Comparison of ENCODE assay signal across 10 mouse cellular contexts in genomic region chr3:131139345-131140090, GRCm38 (mm10). TPM values are rescaled to one million over a fixed set of nuclear protein-coding genes. Genes with fewer than 3 reads are reported as not detected.
DNase-seq lines count a peak whose midpoint lies in the region; ATAC-seq and TF ChIP-seq lines count a peak whose summit lies in the region.
"Had no signal": no experiment of that assay in that cellular context is flagged by ENCODE, and none has a peak within 500 bp of the region (broad histone marks: within the 10 kb centered on the region; RNA-seq: fewer than 3 reads in every experiment).

No protein-coding gene starts in this region.

- ATAC-seq in lung, embryonic 15.5 days (ENCODE audit: borderline replicate concordance, extremely low read depth, low FRiP score, low TSS enrichment) = no peak
- no peak for ATAC-seq in midbrain, postnatal 0 days (ENCODE audit: low FRiP score)
- no peak for ATAC-seq in liver, postnatal 0 days

- H3K36me3 ChIP-seq in lung, embryonic 15.5 days = no peaks in the 10 kb centered on the region
- H3K36me3 ChIP-seq in midbrain, postnatal 0 days (ENCODE audit: insufficient read depth, low read length) = no peaks in the 10 kb centered on the region
- H3K36me3 ChIP-seq in liver, postnatal 0 days (replicated peaks; ENCODE audit: insufficient read depth, low read length) = no peaks in the 10 kb centered on the region
- H3K36me3 ChIP-seq: hindbrain, embryonic 15.5 days; neural tube, embryonic 12.5 days had no signal

- no peak overlapping the region for H3K9ac ChIP-seq in lung, embryonic 15.5 days
- H3K9ac ChIP-seq in midbrain, postnatal 0 days (replicated peaks; ENCODE audit: low read length, poor library complexity, severe bottlenecking) = no peak overlapping the region
- H3K9ac ChIP-seq in liver, postnatal 0 days (replicated peaks) = no peak overlapping the region
- H3K9ac ChIP-seq: hindbrain, embryonic 15.5 days; neural tube, embryonic 12.5 days had no signal

- DNase-seq in lung, postnatal 36 days = no peak
- peak; percentile 47 for DNase-seq in brain, adult 2 months (ENCODE audit: low read depth, low spot score)
- DNase-seq in induced T-regulatory cell, adult 2 months (ENCODE audit: low read depth) = peak; percentile 45
- DNase-seq in midbrain, postnatal 0 days (ENCODE audit: low spot score) = no peak
- no peak for DNase-seq in liver, postnatal 0 days
- DNase-seq in adrenal gland, postnatal 10 days = no peak
- DNase-seq in right cerebral cortex, postnatal 4 days = no peak

- 49% methylated on average over 14 of the region's 14 CpGs for WGBS in lung, embryonic 15.5 days
- 46% methylated on average over 14 of the region's 14 CpGs for WGBS in midbrain, postnatal 0 days
- WGBS in liver, postnatal 0 days (ENCODE audit: insufficient replicate concordance) = 27% methylated on average over 14 of the region's 14 CpGs

- H3K27ac ChIP-seq in lung, embryonic 15.5 days = peak overlapping the region; percentile 55
- peak overlapping the region; percentile 57 for H3K27ac ChIP-seq in midbrain, postnatal 0 days (ENCODE audit: low read depth, low read length)
- H3K27ac ChIP-seq in liver, postnatal 0 days (ENCODE audit: low read depth) = no peak overlapping the region
- H3K27ac ChIP-seq: hindbrain, embryonic 15.5 days; neural tube, embryonic 12.5 days had no signal

- no peak overlapping the region for H3K4me2 ChIP-seq in lung, embryonic 15.5 days
- H3K4me2 ChIP-seq in midbrain, postnatal 0 days (ENCODE audit: low read depth, low read length, poor library complexity, severe bottlenecking) = peak overlapping the region; percentile 26
- no peak overlapping the region for H3K4me2 ChIP-seq in liver, postnatal 0 days (ENCODE audit: low read depth, low read length)
- H3K4me2 ChIP-seq: hindbrain, embryonic 15.5 days; neural tube, embryonic 12.5 days had no signal

- no peak for TF ChIP-seq CTCF in midbrain, postnatal 0 days (IDR thresholded peaks at IDR 0.05)
- TF ChIP-seq CTCF in liver, postnatal 0 days (IDR thresholded peaks at IDR 0.05; ENCODE audit: low read depth) = no peak

- H3K4me1 ChIP-seq in lung, embryonic 15.5 days = peaks cover 21% of the 10 kb centered on the region
- peaks cover 6% of the 10 kb centered on the region; the same call in 1 of the 2 replicates for H3K4me1 ChIP-seq in midbrain, postnatal 0 days (ENCODE audit: insufficient read depth, low read length)
- H3K4me1 ChIP-seq in liver, postnatal 0 days (ENCODE audit: insufficient read depth) = no peaks in the 10 kb centered on the region

- H3K27me3 ChIP-seq in lung, embryonic 15.5 days = no peaks in the 10 kb centered on the region
- H3K27me3 ChIP-seq in midbrain, postnatal 0 days (ENCODE audit: insufficient read depth, low read length) = no peaks in the 10 kb centered on the region
- no peaks in the 10 kb centered on the region for H3K27me3 ChIP-seq in liver, postnatal 0 days (ENCODE audit: insufficient read depth, low read length)

- H3K9me3 ChIP-seq in lung, embryonic 15.5 days = no peaks in the 10 kb centered on the region
- no peaks in the 10 kb centered on the region for H3K9me3 ChIP-seq in midbrain, postnatal 0 days (ENCODE audit: low read length)
- no peaks in the 10 kb centered on the region for H3K9me3 ChIP-seq in liver, postnatal 0 days (ENCODE audit: low read length)
- H3K9me3 ChIP-seq: hindbrain, embryonic 15.5 days; neural tube, embryonic 12.5 days had no signal

- no peak overlapping the region for H3K4me3 ChIP-seq in lung, embryonic 15.5 days
- no peak overlapping the region for H3K4me3 ChIP-seq in midbrain, postnatal 0 days (ENCODE audit: low read depth, low read length)
- H3K4me3 ChIP-seq in liver, postnatal 0 days (ENCODE audit: low read depth, low read length) = no peak overlapping the region
- H3K4me3 ChIP-seq: hindbrain, embryonic 15.5 days; neural tube, embryonic 12.5 days had no signal

- TF ChIP-seq EP300 in liver, postnatal 0 days (IDR thresholded peaks at IDR 0.05; ENCODE audit: low read depth) = no peak

RNA-seq across cellular contexts. Expression of gene Lef1, which starts 29.2 kb away (rescaled TPM):
- 16.5 and 22.2 TPM in 2 replicates for polyA plus RNA-seq in lung, embryonic 15.5 days (2015; fragmentation: Nextera tagmentation; extraction: Ambion mirVana)
- total RNA-seq in midbrain, postnatal 0 days (2014; rRNA removed) = 42.0 and 48.6 TPM in 2 replicates
- polyA plus RNA-seq in midbrain, postnatal 0 days (2015; fragmentation: Nextera tagmentation; extraction: Ambion mirVana) = 50.4 and 52.0 TPM in 2 replicates
- polyA plus RNA-seq in liver, postnatal 0 days (2015; fragmentation: Nextera tagmentation; extraction: Ambion mirVana) = 2.0 and 2.2 TPM in 2 replicates
- 1 to 10 TPM; 9.8 TPM for total RNA-seq in adrenal gland, postnatal 10 days (2021)

Comparison
In these comparisons a context has a peak if more than half of its experiments do, and no peak if none do; other contexts are left out.
1. DNase-seq: peak in brain, adult 2 months (single experiment) and induced T-regulatory cell, adult 2 months (single experiment); none in lung, postnatal 36 days (single experiment), midbrain, postnatal 0 days (single experiment), liver, postnatal 0 days (single experiment), adrenal gland, postnatal 10 days (single experiment) and right cerebral cortex, postnatal 4 days (single experiment).